Mouse (Mus musculus): ENCODE results near the gene Tmf1. TPM values are rescaled to one million over a fixed set of nuclear protein-coding genes. Genes with fewer than 3 reads are reported as not detected.

The Tmf1 gene
- total and polyA plus RNA-seq, 3 experiments, result 12.7 to 26.4 (median 22.3) TPM

DNA sequence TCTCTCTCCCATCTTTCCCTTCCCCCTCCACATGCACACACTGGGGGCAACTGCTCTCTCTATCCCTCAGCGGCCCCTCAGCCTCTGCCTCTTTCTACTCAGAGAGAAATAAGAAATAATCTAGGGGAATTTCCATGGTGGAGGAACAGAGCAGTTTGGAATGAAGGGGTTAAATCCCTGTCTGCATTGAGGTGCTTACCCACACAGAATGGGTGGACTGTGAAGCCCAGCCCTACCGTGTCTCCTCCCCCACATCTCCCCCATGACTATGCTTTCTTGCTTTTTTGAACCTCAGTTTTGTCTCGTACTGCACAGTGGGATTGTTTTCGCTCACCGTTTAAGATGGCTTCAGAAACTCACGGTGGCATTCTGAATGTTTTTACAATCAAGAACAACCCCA, 43.4 kb upstream of the Tmf1 start:
- Histone ChIP-seq H3K4me3 (replicated peaks in 1 of 3; ENCODE audit: low read depth in 2 of 3, low read length in 2 of 3, poor library complexity in 1 of 3) (no peak overlapping the region), H3K4me2 (ENCODE audit: insufficient read depth, low read depth, poor library complexity, severe bottlenecking) (no peak overlapping the region), H3K79me2 (replicated peaks; ENCODE audit: control insufficient read depth, extremely low read depth, insufficient read depth, poor library complexity, severe bottlenecking) (peaks cover 36% of the 10 kb centered on the region), H3K4me1 (ENCODE audit: control insufficient read depth in 1 of 2, insufficient read depth in 2 of 2) (peaks cover 8 to 56% of the 10 kb centered on the region in 2 experiments), H3K27ac (ENCODE audit: insufficient read depth, low read depth) (0 out of 2 replicates have a peak overlapping the region, but pooled peaks have one; percentile 4), H3K27me3 (replicated peaks) (no peaks in the 10 kb centered on the region), H3K9ac (ENCODE audit: insufficient read depth, low read depth) (no peak overlapping the region), H3K36me3 (replicated peaks in 1 of 2; ENCODE audit: control insufficient read depth in 1 of 2, insufficient read depth in 1 of 2, low read length in 1 of 2) (peaks cover 15 to 59% of the 10 kb centered on the region in 2 experiments), H3K9me3 (replicated peaks; ENCODE audit: low read length) (no peaks in the 10 kb centered on the region)
- DNase-seq (ENCODE audit: extremely low read depth), result no peak
- TF ChIP-seq ELF1 (IDR thresholded peaks at IDR 0.05; ENCODE audit: low read depth, low read length), result no peak
- no peak for TF ChIP-seq USF2 (conservative IDR thresholded peaks at IDR 0.05; ENCODE audit: low read depth, low read length)
- TF ChIP-seq ZNF384 (IDR thresholded peaks at IDR 0.05; ENCODE audit: low read depth, low read length), result no peak
- TF ChIP-seq RAD21 (IDR thresholded peaks at IDR 0.05; ENCODE audit: low read depth, low read length), result no peak
- no peak for TF ChIP-seq TCF12 (IDR thresholded peaks at IDR 0.05; ENCODE audit: low read depth, low read length)
- no peak for TF ChIP-seq USF1 (IDR thresholded peaks at IDR 0.05; ENCODE audit: low read depth, low read length)
- TF ChIP-seq UBTF (IDR thresholded peaks at IDR 0.05; ENCODE audit: low read depth, low read length), result no peak
- 0 out of 2 replicates have a peak, but pooled peaks have one; percentile 14 for TF ChIP-seq CHD2 (IDR thresholded peaks at IDR 0.05; ENCODE audit: low read length)
- TF ChIP-seq TBP (conservative IDR thresholded peaks at IDR 0.05; ENCODE audit: low read depth, low read length), result 0 out of 2 replicates have a peak, but pooled peaks have one; percentile 49
- TF ChIP-seq MAZ (IDR thresholded peaks at IDR 0.05; ENCODE audit: low read depth, low read length), result no peak
- TF ChIP-seq PAX5 (IDR thresholded peaks at IDR 0.05; ENCODE audit: low read length), result no peak
- TF ChIP-seq CHD1 (IDR thresholded peaks at IDR 0.05; ENCODE audit: low read depth, low read length), result no peak
- in situ Hi-C loops (cut with MboI; ENCODE audit: low pct_ligation_motif_present, low pct_unique_long_range_greater_than_20kb, low sequenced_read_pairs), result loop anchor here (25.0 kb wide), 1 partner anchor 615 kb away; no protein-coding TSS in a partner anchor
- dilution Hi-C loops (cut with MboI; ENCODE audit: extremely low pct_ligation_motif_present, extremely low pct_unique_long_range_greater_than_20kb, low sequenced_read_pairs), result no loop called here

DNA sequence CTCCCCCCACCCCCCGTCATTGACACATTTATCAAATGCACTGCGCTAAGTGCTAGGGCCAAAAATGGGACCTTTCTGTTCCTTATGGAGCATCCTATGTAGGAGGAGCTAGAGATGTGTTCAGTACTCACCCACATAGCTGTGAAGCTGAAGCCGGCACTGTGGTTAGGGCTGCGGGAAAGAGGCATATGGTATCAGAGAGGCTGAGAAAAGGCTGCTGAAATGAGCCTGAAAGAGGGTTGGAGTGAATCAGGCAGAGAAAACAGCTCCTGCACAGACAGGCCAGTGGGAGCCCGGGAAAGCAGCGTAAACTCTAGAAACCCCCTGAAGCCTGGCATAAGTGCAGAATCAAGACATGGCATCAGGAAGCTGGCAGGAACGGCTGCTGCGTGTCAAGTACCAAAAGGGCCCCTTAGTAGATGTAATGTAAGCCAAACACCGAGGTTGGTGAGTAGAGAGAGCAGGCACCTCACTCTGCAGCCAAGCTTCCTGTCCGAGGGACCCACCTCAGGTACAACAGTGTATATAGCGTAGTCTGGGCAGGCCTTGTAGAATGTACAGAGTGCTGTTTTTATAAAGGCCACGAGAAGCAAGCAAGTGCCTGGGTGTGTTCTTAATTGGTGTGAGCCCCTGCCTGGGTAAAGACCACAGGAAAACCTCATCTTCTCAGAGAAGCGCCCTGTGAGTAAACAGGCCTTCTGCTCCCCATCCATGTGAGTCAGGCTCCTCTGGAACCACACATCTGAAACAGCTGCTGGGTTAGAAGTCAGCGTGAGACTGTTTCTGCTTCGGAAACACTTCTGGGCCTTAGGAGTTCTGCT, 42.5 kb upstream of the Tmf1 start:
- Histone ChIP-seq H3K79me2 (replicated peaks; ENCODE audit: control insufficient read depth, extremely low read depth, insufficient read depth, poor library complexity, severe bottlenecking) (peaks cover 43% of the 10 kb centered on the region), H3K9me3 (replicated peaks; ENCODE audit: low read length) (no peaks in the 10 kb centered on the region), H3K4me2 (ENCODE audit: insufficient read depth, low read depth, poor library complexity, severe bottlenecking) (no peak overlapping the region), H3K4me3 (replicated peaks in 1 of 3; ENCODE audit: low read depth in 2 of 3, low read length in 2 of 3, poor library complexity in 1 of 3) (no peak overlapping the region), H3K27me3 (replicated peaks) (no peaks in the 10 kb centered on the region), H3K9ac (ENCODE audit: insufficient read depth, low read depth) (no peak overlapping the region), H3K27ac (ENCODE audit: insufficient read depth, low read depth) (0 out of 2 replicates have a peak overlapping the region, but pooled peaks have one; percentile 1), H3K36me3 (replicated peaks in 1 of 2; ENCODE audit: control insufficient read depth in 1 of 2, insufficient read depth in 1 of 2, low read length in 1 of 2) (peaks cover 12 to 56% of the 10 kb centered on the region in 2 experiments), H3K4me1 (ENCODE audit: control insufficient read depth in 1 of 2, insufficient read depth in 2 of 2) (peaks cover 8 to 65% of the 10 kb centered on the region in 2 experiments)
- dilution Hi-C loops (cut with MboI; ENCODE audit: extremely low pct_ligation_motif_present, extremely low pct_unique_long_range_greater_than_20kb, low sequenced_read_pairs) (no loop called here), in situ Hi-C loops (cut with MboI; ENCODE audit: low pct_ligation_motif_present, low pct_unique_long_range_greater_than_20kb, low sequenced_read_pairs) (loop anchor here (25.0 kb wide), 1 partner anchor 616 kb away; no protein-coding TSS in a partner anchor)
- no peak for DNase-seq (ENCODE audit: extremely low read depth)
- TF ChIP-seq CHD2 (IDR thresholded peaks at IDR 0.05; ENCODE audit: low read length), result no peak
- no peak for TF ChIP-seq EP300 (IDR thresholded peaks at IDR 0.05; ENCODE audit: low read length)
- TF ChIP-seq CTCF (conservative IDR thresholded peaks at IDR 0.05 in 1 of 2, IDR thresholded peaks at IDR 0.05 in 1 of 2; ENCODE audit: low read depth in 2 of 2, low read length in 2 of 2), result no peak
- no peak for TF ChIP-seq NRF1 (IDR thresholded peaks at IDR 0.05; ENCODE audit: low read depth, low read length)
- no peak for TF ChIP-seq SIN3A (IDR thresholded peaks at IDR 0.05; ENCODE audit: low read length)
- no peak for TF ChIP-seq HCFC1 (IDR thresholded peaks at IDR 0.05; ENCODE audit: low read depth, low read length)
- TF ChIP-seq MYC (IDR thresholded peaks at IDR 0.05; ENCODE audit: low read depth, low read length), result no peak
- TF ChIP-seq NELFE (IDR thresholded peaks at IDR 0.05; ENCODE audit: low read depth, low read length), result no peak
- TF ChIP-seq CHD1 (IDR thresholded peaks at IDR 0.05; ENCODE audit: low read depth, low read length), result no peak

All from CH12.LX (cell line).